Mouse (Mus musculus) splenic B cell, adult 2 months (primary cell): ENCODE measurements around the gene Nptn.

ENCODE experiments used
- DNase-seq: peaks from one replicate; pipeline ENCODE4 v3.0.0-alpha.2; 2011; ENCODE audit warnings: low read depth, low spot score
- H3K27me3 ChIP-seq: 2 replicates; pipeline ENCODE4 v1.6.1; 2012; ENCODE audit warnings: mild to moderate bottlenecking, low read length, moderate library complexity, mixed read lengths; ENCODE audit not compliant: control insufficient read depth, poor library complexity, insufficient read depth, severe bottlenecking
- H3K36me3 ChIP-seq: 2 replicates; pipeline ENCODE4 v1.6.1; 2012; ENCODE audit warnings: mild to moderate bottlenecking, low read length, moderate library complexity, mixed read lengths; ENCODE audit not compliant: control insufficient read depth, poor library complexity, insufficient read depth, severe bottlenecking

Gene Nptn

DNA sequence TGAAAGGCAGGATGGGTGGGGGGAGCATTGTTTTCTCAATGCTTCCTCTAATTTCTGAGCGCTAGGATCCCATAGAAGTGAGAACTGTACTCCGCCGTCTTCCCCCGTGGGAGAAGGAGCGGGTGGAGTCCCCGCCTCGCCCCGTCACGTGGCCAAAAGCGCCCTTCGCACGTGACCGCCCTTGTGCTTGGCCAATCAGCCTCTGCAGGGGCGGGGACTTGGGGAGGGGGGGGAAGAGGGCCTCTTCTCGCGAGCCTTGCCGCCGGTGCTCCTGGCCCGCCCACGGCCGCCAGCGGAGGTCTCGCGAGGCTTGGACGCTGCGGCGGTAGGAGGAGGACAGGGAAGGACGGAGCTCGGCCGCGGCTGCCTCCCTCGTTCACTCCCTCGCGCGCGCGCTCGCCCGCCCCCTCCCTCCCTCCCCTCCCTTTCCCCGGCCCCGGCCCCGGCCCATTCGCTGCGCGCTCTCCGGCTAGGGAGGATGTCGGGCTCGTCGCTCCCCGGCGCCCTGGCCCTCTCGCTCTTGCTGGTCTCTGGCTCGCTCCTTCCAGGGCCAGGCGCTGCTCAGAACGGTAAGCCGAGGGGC, at the start of gene Nptn:
Nptn (plus strand) TSS at position 283 of the 583 bp plus-strand sequence.
- H3K36me3 ChIP-seq = no peaks in the 10 kb centered on the region
- H3K27me3 ChIP-seq = no peaks in the 10 kb centered on the region
- DNase-seq = peak; percentile 99

GRCm38 (mm10) chr9:58533322-58533721, 48.7 kb upstream of the Nptn start:
- Histone ChIP-seq H3K27me3 (no peaks in the 10 kb centered on the region), H3K36me3 (no peaks in the 10 kb centered on the region)
- no peak for DNase-seq

- Histone ChIP-seq H3K36me3 (no peaks in the 10 kb centered on the region), H3K27me3 (no peaks in the 10 kb centered on the region)
- DNase-seq = peak; percentile 89
These were observed 47.3 kb upstream of the Nptn start for GRCm38 (mm10) chr9:58534766-58535165.

DNA sequence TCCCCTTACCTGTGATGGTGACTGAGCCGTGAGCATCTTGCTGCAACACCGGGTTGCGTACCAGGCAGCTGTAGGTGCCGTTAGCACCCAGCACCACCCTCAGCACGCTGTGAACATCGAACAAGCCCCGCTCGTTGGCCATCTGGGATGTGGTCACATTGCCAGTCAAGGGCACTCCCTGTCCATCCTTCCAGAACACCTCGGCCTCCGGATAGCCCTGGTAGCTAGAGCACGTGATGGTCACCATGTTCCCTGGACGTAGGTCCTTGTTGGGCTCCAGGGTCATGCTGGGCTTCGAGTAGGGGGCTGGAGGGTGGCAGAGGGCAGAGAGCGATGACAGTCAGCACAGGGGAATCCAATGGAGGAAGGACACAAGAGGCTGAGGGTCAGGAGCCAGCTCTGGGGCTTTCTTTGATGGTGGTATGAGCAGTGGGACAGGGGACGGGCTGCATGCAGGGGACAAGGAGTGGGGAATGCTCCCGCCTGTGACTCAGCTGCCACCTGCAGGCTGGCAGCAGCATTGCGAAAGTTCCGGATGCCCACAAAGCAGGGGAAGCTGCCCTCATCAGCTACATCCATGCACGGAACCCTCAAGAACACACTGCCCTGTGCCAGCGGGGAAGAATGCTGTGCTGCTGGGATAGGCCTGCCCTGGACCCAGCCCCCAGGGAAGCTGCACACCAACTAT, 46.4 kb upstream of the Nptn start:
- H3K27me3 ChIP-seq = no peaks in the 10 kb centered on the region

GRCm38 (mm10) chr9:58537774-58538173, 44.3 kb upstream of the Nptn start:
- DNase-seq = peak; percentile 85
- Histone ChIP-seq H3K36me3 (no peaks in the 10 kb centered on the region), H3K27me3 (no peaks in the 10 kb centered on the region)

More for the DNA sequence above, 46.4 kb upstream of the Nptn start:
- DNase-seq = peak; percentile 76
- H3K36me3 ChIP-seq = no peaks in the 10 kb centered on the region

- Histone ChIP-seq H3K27me3 (no peaks in the 10 kb centered on the region), H3K36me3 (no peaks in the 10 kb centered on the region)
- DNase-seq = peak; percentile 87
These were observed 42.2 kb upstream of the Nptn start for GRCm38 (mm10) chr9:58539886-58540285.

DNA sequence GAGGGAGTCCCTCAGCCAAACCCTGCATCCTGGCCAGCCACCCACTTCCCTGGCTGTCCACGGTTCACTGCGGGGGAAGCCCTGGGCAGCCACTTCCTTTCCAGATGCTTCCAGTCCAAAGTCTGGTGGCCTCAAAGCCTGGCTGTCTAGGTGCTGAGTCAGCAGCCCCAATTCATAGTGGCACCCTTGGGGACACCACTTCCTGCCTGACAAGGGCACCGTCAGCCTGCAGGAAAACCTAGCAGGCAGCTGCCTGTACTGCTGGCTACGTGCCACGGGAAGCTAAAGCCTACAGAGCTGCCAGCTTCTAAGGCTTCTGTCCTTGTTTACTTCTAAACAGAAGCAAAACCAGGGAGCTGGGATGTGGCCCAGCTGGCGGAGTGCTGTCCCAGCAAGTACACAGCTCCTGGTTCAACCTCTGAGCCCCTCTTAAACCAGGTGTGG, 40.1 kb upstream of the Nptn start:
- no peaks in the 10 kb centered on the region for H3K27me3 ChIP-seq
- peak; percentile 62 for DNase-seq

DNA sequence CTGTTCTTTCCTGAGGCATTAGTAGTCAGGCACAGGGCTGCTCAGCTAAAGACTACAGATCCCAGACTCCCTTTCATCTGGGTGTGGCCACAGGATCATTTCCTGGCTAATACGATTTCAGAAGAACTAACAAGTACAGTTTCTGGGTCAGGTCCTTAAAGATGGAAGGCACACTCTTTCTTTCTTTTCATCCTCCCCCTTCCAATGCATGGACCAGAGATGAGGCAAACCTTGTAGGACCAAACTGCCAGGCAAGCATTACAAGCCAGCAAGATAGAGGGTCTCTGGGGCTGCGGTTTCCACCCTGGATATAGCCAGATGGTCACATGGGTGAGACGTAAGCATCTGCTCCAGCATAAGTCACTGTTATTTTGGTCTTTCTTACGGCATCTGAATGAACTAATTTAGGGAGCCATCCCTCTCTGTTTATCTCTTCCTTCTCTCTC, 37.1 kb upstream of the Nptn start:
- Histone ChIP-seq H3K36me3 (no peaks in the 10 kb centered on the region), H3K27me3 (no peaks in the 10 kb centered on the region)
- DNase-seq = no peak

More for the DNA sequence above, 40.1 kb upstream of the Nptn start:
- no peaks in the 10 kb centered on the region for H3K36me3 ChIP-seq

- Histone ChIP-seq H3K36me3 (no peaks in the 10 kb centered on the region), H3K27me3 (no peaks in the 10 kb centered on the region)
- DNase-seq = no peak
These were observed 36.6 kb upstream of the Nptn start for GRCm38 (mm10) chr9:58545428-58545827.

- no peak for DNase-seq
- Histone ChIP-seq H3K36me3 (no peaks in the 10 kb centered on the region), H3K27me3 (no peaks in the 10 kb centered on the region)
These were observed 35.2 kb upstream of the Nptn start for GRCm38 (mm10) chr9:58546630-58547360.

DNA sequence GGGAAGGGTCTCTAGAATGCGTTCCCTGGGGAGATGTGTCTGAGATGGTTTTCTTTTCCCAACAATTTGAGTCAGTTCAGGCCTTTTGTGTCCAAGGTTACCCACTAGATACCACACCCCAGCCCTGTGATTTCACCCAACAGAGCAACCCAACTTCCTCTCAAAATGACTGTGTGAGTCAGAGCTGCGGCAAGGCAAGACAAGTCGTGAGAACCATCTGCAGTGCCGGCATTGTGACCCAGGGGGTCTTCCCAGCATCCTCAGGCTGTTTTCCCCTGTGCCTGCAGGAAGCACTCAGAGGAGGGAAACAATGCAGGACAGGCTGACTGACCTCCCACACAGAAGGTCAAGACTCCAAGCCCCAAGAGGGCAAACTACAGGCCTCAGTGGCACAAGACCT, 33.1 kb upstream of the Nptn start:
- no peaks in the 10 kb centered on the region for H3K36me3 ChIP-seq
- no peak for DNase-seq
- H3K27me3 ChIP-seq = no peaks in the 10 kb centered on the region

DNA sequence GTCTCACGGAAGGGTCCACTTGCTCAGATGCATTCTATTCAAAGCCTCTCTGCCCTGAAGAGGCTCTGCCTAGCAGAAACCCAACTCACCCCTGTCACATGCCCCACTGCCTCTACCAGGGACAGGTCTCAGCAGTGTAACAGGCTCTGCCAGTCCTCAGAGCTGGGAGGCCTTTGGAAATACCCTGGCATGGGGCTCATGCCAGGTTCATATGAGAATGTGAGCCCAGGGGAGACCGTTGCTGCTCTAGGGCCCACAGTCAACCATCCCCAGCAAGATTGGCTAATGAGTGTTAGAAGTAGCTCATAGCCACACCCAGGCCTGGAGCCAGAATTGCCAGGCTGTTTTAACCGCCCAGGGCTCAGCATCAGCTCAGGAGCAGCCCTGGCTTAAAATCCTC, 32.3 kb upstream of the Nptn start:
- DNase-seq = no peak
- H3K27me3 ChIP-seq = no peaks in the 10 kb centered on the region; the same call in 1 of the 2 replicates
- H3K36me3 ChIP-seq = no peaks in the 10 kb centered on the region

GRCm38 (mm10) chr9:58550928-58551327, 31.1 kb upstream of the Nptn start:
- no peaks in the 10 kb centered on the region for H3K36me3 ChIP-seq
- H3K27me3 ChIP-seq = no peaks in the 10 kb centered on the region; the same call in 1 of the 2 replicates
- no peak for DNase-seq

- DNase-seq = no peak
- Histone ChIP-seq H3K36me3 (no peaks in the 10 kb centered on the region), H3K27me3 (no peaks in the 10 kb centered on the region; the same call in 1 of the 2 replicates)
These were observed 30.0 kb upstream of the Nptn start for GRCm38 (mm10) chr9:58552083-58552482.
